Mouse (Mus musculus) myocyte (in vitro differentiated cells): ENCODE results near the gene Hacd1.

Experiments
- CEBPB ChIP-seq: IDR thresholded peaks from 2 replicates; pipeline ENCODE4 v1.6.1; 2011; ENCODE audit warnings: mild to moderate bottlenecking, moderate library complexity; ENCODE audit not compliant: poor library complexity, insufficient read depth, severe bottlenecking
- E2F4 ChIP-seq: IDR thresholded peaks from one replicate; pipeline ENCODE4 v1.6.1; 2011; ENCODE audit warnings: mild to moderate bottlenecking, control low read depth, moderate library complexity; ENCODE audit not compliant: insufficient read depth
- MAX ChIP-seq: IDR thresholded peaks from one replicate; pipeline ENCODE4 v1.6.1; 2011; ENCODE audit warnings: low read depth, mild to moderate bottlenecking, control low read depth
- MYOD1 ChIP-seq, 3 experiments: IDR thresholded peaks; one replicate each; pipeline ENCODE4 v1.6.1; 2011; ENCODE audit warnings: control low read depth in 2 of 3, low read depth in 2 of 3, mild to moderate bottlenecking in 2 of 3, moderate library complexity in 1 of 3; ENCODE audit not compliant: insufficient read length in 2 of 3, control insufficient read depth in 1 of 3
- MYOG ChIP-seq, 3 experiments: IDR thresholded peaks; one replicate each; pipeline ENCODE4 v1.6.1; 2011; ENCODE audit warnings: control low read depth in 2 of 3, low read depth in 2 of 3, mild to moderate bottlenecking in 2 of 3; ENCODE audit not compliant: insufficient read length in 2 of 3, control insufficient read depth in 1 of 3, insufficient read depth in 1 of 3
- POLR2A ChIP-seq: IDR thresholded peaks from one replicate; pipeline ENCODE4 v1.6.1; 2011; ENCODE audit warnings: low read depth, mild to moderate bottlenecking, control low read depth, moderate library complexity; ENCODE audit not compliant: insufficient read length
- POLR2AphosphoS2 ChIP-seq: IDR thresholded peaks from one replicate; pipeline ENCODE4 v1.6.1; 2011; ENCODE audit warnings: low read depth, control low read depth; ENCODE audit not compliant: insufficient read length
- TCF12 ChIP-seq: IDR thresholded peaks from one replicate; pipeline ENCODE4 v1.6.1; 2011; ENCODE audit warnings: mild to moderate bottlenecking, control low read depth; ENCODE audit not compliant: poor library complexity, insufficient read depth, severe bottlenecking
- TCF3 ChIP-seq: IDR thresholded peaks from one replicate; pipeline ENCODE4 v1.6.1; 2011; ENCODE audit warnings: low read depth, control low read depth; ENCODE audit not compliant: insufficient read length
- USF1 ChIP-seq: IDR thresholded peaks from one replicate; pipeline ENCODE4 v1.6.1; 2011; ENCODE audit warnings: low read depth, mild to moderate bottlenecking, control low read depth, moderate library complexity

- TF ChIP-seq POLR2AphosphoS2 (no peak), POLR2A (no peak), TCF3 (no peak), MAX (no peak), E2F4 (no peak), MYOD1 (IDR thresholded peaks at IDR 0.05; ENCODE audit: control insufficient read depth in 1 of 3, insufficient read length in 2 of 3, low read depth in 2 of 3) (no peak), CEBPB (no peak), TCF12 (no peak), USF1 (no peak), MYOG (IDR thresholded peaks at IDR 0.05; ENCODE audit: control insufficient read depth in 1 of 3, insufficient read depth in 1 of 3, insufficient read length in 2 of 3, low read depth in 2 of 3) (no peak)
These were observed 219.6 kb downstream of the Hacd1 start for GRCm38 (mm10) chr2:13836310-13836709.
